In the genomic region with DNA sequence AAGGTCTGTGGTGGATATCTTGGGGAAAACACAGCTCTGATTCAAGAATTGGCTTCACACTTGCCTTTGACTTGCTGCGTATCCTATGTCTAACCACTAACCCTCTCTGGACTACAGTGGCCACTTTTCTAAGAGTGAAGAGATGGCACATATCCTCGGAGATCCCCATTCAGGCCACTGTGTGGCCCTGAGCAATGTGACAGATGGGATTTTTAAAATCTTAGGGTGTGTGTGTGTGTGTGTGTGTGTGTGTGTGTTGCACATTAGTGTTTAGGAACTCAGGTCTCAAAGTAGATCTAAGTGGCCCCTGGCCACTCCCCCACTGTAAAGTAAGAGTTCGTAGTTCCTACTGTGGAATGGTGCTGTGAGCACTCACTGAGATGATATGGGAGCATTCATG, we compare ENCODE assay signal across 9 mouse cellular contexts. TPM values are rescaled to one million over a fixed set of nuclear protein-coding genes. Genes with fewer than 3 reads are reported as not detected.
DNase-seq lines count a peak whose midpoint lies in the region; ATAC-seq and TF ChIP-seq lines count a peak whose summit lies in the region.
"Had no signal": no experiment of that assay in that cellular context is flagged by ENCODE, and none has a peak within 500 bp of the region (broad histone marks: within the 10 kb centered on the region; RNA-seq: fewer than 3 reads in every experiment).

No protein-coding gene starts in this region.

- peaks cover 66% of the 10 kb centered on the region for H3K27me3 ChIP-seq in embryonic facial prominence, embryonic 10.5 days (replicated peaks; ENCODE audit: low read depth, poor library complexity, severe bottlenecking)
- peaks cover 29% of the 10 kb centered on the region for H3K27me3 ChIP-seq in hindbrain, embryonic 13.5 days
- H3K27me3 ChIP-seq in midbrain, embryonic 15.5 days (replicated peaks), result no peaks in the 10 kb centered on the region; the same call in 1 of the 2 replicates

- TF ChIP-seq CTCF in lung, adult 2 months (IDR thresholded peaks at IDR 0.05; ENCODE audit: insufficient read depth, low read length), result no peak

- peak overlapping the region; percentile 84 for H3K4me2 ChIP-seq in hindbrain, embryonic 13.5 days
- peak overlapping the region; percentile 85 for H3K4me2 ChIP-seq in midbrain, embryonic 15.5 days

- no peaks in the 10 kb centered on the region for H3K9me3 ChIP-seq in embryonic facial prominence, embryonic 10.5 days
- no peaks in the 10 kb centered on the region for H3K9me3 ChIP-seq in hindbrain, embryonic 13.5 days
- H3K9me3 ChIP-seq in midbrain, embryonic 15.5 days, result no peaks in the 10 kb centered on the region

- no peak overlapping the region for H3K27ac ChIP-seq in embryonic facial prominence, embryonic 10.5 days (replicated peaks)
- H3K27ac ChIP-seq in hindbrain, embryonic 13.5 days, result peak overlapping the region; percentile 84
- 0 out of 2 replicates have a peak overlapping the region, but pooled peaks have one; percentile 16 for H3K27ac ChIP-seq in midbrain, embryonic 15.5 days

- 84% methylated on average over 3 of the region's 3 CpGs for WGBS in embryonic facial prominence, embryonic 10.5 days
- 83% methylated on average over 3 of the region's 3 CpGs for WGBS in hindbrain, embryonic 13.5 days
- WGBS in midbrain, embryonic 15.5 days, result 84% methylated on average over 3 of the region's 3 CpGs
- WGBS in lung, adult 2 months, result 75% methylated on average over 3 of the region's 3 CpGs

- peak overlapping the region; percentile 69; the same call in 1 of the 2 replicates for H3K4me3 ChIP-seq in embryonic facial prominence, embryonic 10.5 days
- H3K4me3 ChIP-seq in hindbrain, embryonic 13.5 days, result peak overlapping the region; percentile 64
- peak overlapping the region; percentile 60 for H3K4me3 ChIP-seq in midbrain, embryonic 15.5 days
- H3K4me3 ChIP-seq in lung, adult 2 months (replicated peaks; ENCODE audit: extremely low read depth, low read depth, low read length), result no peak overlapping the region

- H3K36me3 ChIP-seq in embryonic facial prominence, embryonic 10.5 days (replicated peaks), result no peaks in the 10 kb centered on the region
- H3K36me3 ChIP-seq in hindbrain, embryonic 13.5 days, result no peaks in the 10 kb centered on the region
- no peaks in the 10 kb centered on the region for H3K36me3 ChIP-seq in midbrain, embryonic 15.5 days (replicated peaks)

- peaks cover 40% of the 10 kb centered on the region for H3K4me1 ChIP-seq in embryonic facial prominence, embryonic 10.5 days
- H3K4me1 ChIP-seq in hindbrain, embryonic 13.5 days (replicated peaks), result peaks cover 41% of the 10 kb centered on the region
- H3K4me1 ChIP-seq in midbrain, embryonic 15.5 days, result peaks cover 39% of the 10 kb centered on the region
- no peaks in the 10 kb centered on the region for H3K4me1 ChIP-seq in lung, adult 2 months (ENCODE audit: control insufficient read depth, insufficient read depth, low read length)

- peak overlapping the region; percentile 90; the same call in 1 of the 2 replicates for H3K9ac ChIP-seq in hindbrain, embryonic 13.5 days
- peak overlapping the region; percentile 78; the same call in 1 of the 2 replicates for H3K9ac ChIP-seq in midbrain, embryonic 15.5 days

- peak; percentile 27 to 48 for DNase-seq in cerebellum, postnatal 36 days
- no peak for DNase-seq in cerebellum, adult 11 months
- no peak for DNase-seq in embryonic facial prominence, embryonic 10.5 days (ENCODE audit: low spot score)
- no peak for DNase-seq in urinary bladder, postnatal 14 days (ENCODE audit: low spot score)
- DNase-seq in thymus, postnatal 0 days (ENCODE audit: low spot score), result no peak
- no peak for DNase-seq in lung, adult 2 months
- DNase-seq: lung, adult 18-20 months had no signal

- TF ChIP-seq POLR2A in lung, adult 2 months (IDR thresholded peaks at IDR 0.05; ENCODE audit: borderline replicate concordance, extremely low read depth, low read depth, low read length), result no peak

- ATAC-seq in hindbrain, embryonic 13.5 days (ENCODE audit: low FRiP score), result no peak
- no peak for ATAC-seq in midbrain, embryonic 15.5 days (replicated peaks)

RNA-seq across cellular contexts. Expression of gene Wscd2, which starts 1.9 kb away (rescaled TPM):
- polyA plus RNA-seq in embryonic facial prominence, embryonic 10.5 days (2016; fragmentation: Nextera tagmentation; extraction: Ambion mirVana), result 4.2 and 5.4 TPM in 2 replicates
- 9.8 and 10.4 TPM in 2 replicates for polyA plus RNA-seq in hindbrain, embryonic 13.5 days (2015; fragmentation: Nextera tagmentation; extraction: Ambion mirVana)
- polyA plus RNA-seq in midbrain, embryonic 15.5 days (2015; fragmentation: Nextera tagmentation; extraction: Ambion mirVana), result 16.0 TPM in 2 replicates
- polyA plus RNA-seq in thymus, postnatal 0 days (2015; fragmentation: Nextera tagmentation; extraction: Ambion mirVana), result 0.10 and 0.23 TPM in 2 replicates
- polyA plus RNA-seq in lung, adult 2 months (2012; rRNA removed), result 3.9 and 4.9 TPM in 2 replicates

Comparison
In these comparisons a context has a peak if more than half of its experiments do, and no peak if none do; other contexts are left out.
1. DNase-seq: peak in cerebellum, postnatal 36 days (2 of 2); none in cerebellum, adult 11 months (single experiment), embryonic facial prominence, embryonic 10.5 days (single experiment), urinary bladder, postnatal 14 days (single experiment), thymus, postnatal 0 days (single experiment) and lung, adult 2 months (single experiment).